Mouse (Mus musculus) granulocyte monocyte progenitor cell, adult 5-6 weeks (primary cell): ENCODE results near the gene Zyx. TPM values are rescaled to one million over a fixed set of nuclear protein-coding genes. Genes with fewer than 3 reads are reported as not detected.

ENCODE experiments used
- ATAC-seq: replicated peaks from 2 replicates; pipeline ENCODE4 v1.8.0; 2016; ENCODE audit warnings: mild to moderate bottlenecking, moderate TSS enrichment, inconsistent platforms; ENCODE audit not compliant: poor library complexity, severe bottlenecking
- total RNA-seq, 2 experiments: library from RNA; stranded (forward) in 1 of 2; stranded (reverse) in 1 of 2; fragments of 200-712, 200-1000 nt in 1 of 2; fragments of >200 nt in 1 of 2; fragmentation: Nextera tagmentation in 1 of 2; gene quantifications; 2 replicates each; pipeline ENCODE4 v1.2.3; 2014 to 2017

Gene Zyx
- 116 and 131 TPM in 2 replicates for total RNA-seq (2014; fragmentation: Nextera tagmentation)
- 17.6 and 17.8 TPM in 2 replicates for total RNA-seq (2017)

GRCm38 (mm10) chr6:42349426-42350020, at the start of gene Zyx:
TSS of gene Zyx (plus strand) at chr6:42349630.
- ATAC-seq, result peak; percentile 57

DNA sequence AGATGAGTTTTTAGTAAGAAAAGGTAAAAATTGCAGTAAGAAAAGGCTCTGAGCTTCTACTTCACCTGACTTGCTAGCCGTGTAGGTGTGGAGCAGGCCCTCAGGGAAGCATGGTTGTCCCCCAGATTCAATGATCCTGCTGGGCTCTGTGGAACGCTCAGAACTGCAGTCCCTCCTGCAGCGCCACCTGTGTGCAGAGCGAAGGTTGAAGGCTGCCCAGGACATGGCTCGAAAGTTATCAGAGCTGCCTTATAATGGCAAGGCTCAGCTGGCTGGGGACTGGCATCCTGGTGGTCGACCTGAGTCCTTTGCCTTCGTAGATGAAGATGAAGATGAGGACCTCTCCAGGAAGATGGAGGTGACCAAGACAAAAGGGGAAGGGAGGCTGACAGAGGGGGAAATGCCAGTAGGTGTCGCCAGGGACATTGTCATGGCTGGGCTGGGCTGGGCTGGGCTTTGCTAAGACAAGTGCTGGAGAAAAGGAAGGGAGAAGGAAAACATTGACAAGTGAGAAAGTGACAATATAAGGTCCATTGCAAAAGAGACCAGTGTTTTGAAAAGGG, 39.5 kb upstream of the Zyx start:
- peak; percentile 55 for ATAC-seq

DNA sequence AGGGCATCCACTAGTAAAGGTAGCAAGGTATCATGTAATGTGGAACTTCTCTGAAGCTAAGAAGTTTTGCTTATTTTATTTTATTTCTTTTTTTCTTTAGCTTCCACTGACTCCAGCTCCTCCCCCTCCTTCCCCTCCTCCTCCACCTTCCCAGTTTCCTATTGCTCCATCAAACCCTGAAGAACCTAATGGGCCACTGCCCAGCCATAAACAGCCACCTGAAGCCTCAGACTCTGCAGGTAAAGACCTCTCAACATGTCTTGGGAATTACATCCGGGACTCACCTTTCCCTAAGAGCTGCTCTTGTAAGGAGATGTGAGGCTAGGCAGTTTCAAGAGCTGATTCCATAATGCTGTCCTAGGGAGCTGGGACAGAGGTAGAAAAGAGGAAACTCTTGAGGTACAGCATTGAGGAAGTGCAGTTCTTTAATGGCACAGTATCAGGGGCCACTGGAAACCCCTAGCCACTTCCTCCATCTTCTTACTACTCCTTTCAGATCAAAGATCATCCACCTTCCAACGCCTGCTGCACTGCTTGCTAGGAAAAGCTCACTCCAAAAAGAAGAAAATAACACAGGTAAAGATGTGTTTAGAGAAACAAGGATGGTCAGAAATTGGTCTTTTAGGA, 38.9 kb upstream of the Zyx start:
- ATAC-seq, result peak; percentile 96

- ATAC-seq, result no peak
These were observed 31.1 kb upstream of the Zyx start for GRCm38 (mm10) chr6:42318293-42318692.

- no peak for ATAC-seq
These were observed 25.9 kb upstream of the Zyx start for GRCm38 (mm10) chr6:42323371-42324066.

GRCm38 (mm10) chr6:42324067-42324481, 25.4 kb upstream of the Zyx start:
- peak; percentile 2; the same call in 1 of the 2 replicates for ATAC-seq

DNA sequence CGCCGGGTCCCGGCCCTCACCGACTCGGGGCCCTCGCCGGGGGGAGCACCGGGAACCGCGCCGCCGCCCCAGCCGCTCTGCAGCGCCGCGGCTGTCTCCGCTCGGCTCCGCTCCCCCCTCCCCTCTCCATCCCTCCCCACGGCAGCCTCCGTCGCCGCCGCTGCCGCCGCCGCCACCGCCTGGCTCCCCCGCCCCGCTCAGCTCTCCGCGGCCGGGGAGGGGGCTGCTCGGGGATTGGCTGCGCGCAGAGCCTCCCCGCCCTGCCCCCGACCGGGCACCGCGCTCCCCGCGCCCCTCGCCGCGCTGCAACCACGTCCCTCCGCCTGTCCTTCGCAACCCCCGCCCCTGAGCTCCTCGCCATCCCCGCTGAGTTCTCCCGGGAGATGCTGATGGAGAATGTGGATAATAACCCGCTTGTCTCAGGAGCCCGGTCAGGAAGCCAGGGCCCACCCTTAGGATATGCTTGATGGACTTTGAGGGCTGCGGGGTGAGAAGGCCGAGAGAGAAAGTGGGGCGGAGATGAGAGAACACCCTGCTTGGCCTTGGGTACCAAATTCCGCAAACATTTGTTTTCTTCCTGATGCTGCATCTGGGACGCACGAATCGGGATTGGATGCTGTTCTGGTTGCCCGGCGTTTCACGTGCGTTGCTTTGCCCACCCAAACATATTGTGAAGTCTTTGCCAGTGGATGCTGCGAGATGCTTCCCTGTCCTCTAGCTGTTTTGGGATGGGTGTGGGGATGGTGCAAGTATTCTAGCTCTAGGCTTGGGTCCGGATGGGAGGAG, 24.8 kb upstream of the Zyx start, which contains the start of gene Fam131b:
Gene Fam131b, minus strand, starts transcription at position 162 of the 786 bp plus-strand sequence.
- ATAC-seq, result peak; percentile 20; the same call in 1 of the 2 replicates

DNA sequence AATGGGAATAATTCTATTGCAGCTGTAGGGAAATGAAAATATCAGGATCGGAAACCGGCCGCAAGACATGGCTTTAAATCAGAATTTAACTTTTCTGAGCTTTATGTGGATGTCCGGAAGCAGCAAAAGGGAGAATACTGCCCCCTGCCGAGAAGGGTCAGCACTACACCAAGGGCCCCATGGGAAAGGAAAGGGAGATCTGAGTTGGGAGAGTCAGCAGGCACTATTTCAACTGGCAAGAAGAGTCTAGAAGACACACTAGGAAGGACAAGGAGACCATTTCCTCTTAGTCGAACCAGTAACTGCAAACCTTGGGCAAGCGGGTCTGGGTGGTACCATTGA, 24.2 kb upstream of the Zyx start:
- peak; percentile 83 for ATAC-seq

- ATAC-seq, result no peak
These were observed 22.9 kb upstream of the Zyx start for GRCm38 (mm10) chr6:42326509-42326908.

DNA sequence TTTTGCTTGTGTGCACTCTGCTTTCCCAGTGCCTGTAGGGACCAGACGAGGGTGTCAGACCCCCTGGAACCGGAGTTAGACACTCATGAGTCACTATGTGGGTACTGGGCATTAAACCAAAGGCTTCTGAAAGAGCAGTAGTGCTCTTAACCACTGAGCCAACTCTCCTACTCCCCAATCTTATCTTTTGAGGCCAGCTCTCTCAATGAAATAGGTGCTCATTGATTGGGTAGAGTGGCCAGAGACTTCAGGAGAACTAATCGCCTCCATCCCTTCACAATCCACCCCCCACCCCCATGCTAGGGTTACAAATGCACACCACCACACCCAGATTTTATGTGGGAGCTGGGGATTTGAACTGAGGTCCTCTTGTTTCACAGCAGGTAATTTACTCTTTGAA, 20.7 kb upstream of the Zyx start:
- ATAC-seq, result no peak

- no peak for ATAC-seq
These were observed 19.2 kb upstream of the Zyx start for GRCm38 (mm10) chr6:42330216-42330615.

- no peak for ATAC-seq
These were observed 18.5 kb upstream of the Zyx start for GRCm38 (mm10) chr6:42330946-42331345.

DNA sequence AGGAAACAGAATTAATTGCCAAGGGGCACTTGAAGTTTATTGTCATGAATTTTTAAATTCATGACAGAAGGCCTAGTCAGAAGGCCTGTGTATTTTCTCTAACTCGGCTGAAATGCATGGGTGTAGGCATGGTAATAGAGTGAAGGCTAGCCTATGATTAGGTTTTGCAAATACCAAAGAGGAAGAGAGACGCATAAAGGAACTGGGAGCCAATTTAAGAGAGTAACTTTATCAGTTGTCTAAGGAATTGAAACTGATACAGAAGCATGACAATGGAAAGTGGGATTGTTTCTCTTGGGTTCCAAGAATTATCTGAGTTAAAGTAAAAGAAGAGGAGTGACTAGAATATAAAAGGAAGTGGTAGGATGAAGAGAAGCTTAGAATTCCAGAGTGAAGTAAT, 10.2 kb upstream of the Zyx start:
- peak; percentile 61 for ATAC-seq

DNA sequence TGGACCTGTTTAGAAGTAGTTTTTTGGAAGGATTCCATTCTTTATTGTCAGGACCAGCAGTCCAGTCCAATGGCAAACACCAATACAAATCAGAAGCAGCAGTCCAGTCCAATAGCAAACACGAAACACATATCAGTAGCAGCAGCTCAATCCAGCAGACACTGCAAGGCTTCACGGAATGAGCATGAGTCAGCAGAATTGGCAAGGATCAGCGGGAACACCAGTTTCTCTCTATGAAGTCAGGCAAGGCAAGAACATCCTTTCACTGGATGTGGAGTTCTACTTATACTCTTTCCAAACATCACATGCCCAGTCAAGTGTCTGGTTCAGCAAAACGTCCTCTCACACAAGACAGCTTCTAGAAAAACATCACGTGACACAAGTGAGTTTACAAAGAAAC, 9.4 kb upstream of the Zyx start:
- no peak for ATAC-seq

DNA sequence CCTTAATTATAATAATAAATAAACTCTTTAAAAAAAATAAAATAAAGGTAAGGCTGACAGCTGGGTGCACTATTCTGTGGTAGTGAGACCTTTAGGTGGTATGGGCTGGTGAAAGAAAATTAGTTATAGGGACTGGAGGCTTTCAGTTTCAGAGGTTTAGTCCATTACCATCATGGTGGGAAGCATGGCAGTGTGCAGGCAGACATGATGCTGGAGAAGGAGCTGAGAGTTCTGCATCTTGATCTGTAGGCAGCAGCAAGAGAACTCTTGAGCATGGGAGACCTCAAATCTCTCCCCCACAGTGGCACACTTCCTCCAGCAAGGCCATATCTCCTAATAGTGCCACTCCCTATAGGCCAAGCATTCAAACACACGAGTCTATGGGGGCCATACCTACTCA, 7.3 kb upstream of the Zyx start:
- no peak for ATAC-seq

- peak; percentile 51 for ATAC-seq
These were observed 5.9 kb upstream of the Zyx start for GRCm38 (mm10) chr6:42343361-42344120.

DNA sequence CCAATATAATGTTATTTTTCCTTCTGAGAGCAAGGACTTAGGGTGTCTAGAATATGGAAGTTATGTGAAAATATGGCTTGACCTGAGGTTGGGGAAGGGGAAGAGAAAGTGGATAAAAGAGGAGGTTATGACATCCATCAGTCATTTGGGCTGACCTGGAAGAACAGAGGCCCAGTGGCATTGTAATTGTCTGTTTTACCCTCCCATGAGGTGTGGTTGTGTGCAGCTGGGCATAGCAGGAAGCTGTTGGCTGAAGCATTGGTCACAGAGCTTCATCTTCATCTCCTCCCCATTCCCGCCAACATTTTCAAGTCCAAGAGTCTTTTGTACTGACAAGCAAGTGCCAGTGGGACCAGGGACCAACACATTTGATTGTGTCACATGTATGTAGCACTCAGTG, 5.2 kb upstream of the Zyx start:
- peak; percentile 75 for ATAC-seq

DNA sequence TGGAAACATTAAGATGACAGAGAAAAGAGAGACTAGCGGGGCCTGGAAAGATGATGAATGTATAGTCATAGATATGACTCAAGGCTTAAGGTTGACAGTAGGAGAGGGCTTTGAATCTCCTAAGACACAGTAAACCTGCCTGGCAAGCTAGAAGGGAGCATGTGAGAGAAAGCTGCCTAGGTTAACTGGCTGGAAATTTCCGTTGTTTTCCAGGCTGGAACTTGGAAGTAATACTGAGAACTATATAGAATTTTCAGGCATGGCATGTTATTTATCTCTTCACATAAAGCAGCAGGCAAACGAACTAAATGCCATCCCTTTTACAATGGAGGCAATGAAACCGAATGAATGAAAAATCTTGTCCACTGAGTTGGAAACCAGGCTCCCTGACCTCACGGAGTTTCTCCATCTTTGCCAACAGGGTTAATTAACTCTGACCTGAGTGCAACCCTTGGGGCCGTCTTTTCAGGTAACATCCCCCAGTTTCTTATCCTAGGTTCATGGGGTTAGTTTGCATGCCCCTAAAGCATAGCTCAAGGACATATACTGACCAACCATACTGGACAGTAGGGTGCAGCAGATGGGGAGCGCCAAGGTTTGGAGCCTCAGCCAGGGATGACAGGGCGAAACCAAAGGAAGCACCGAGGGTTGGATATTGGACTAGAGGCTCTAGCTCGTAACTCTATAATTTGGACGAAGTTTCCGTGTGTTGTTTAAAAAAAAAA, 987 bp upstream of the Zyx start:
- ATAC-seq, result no peak

DNA sequence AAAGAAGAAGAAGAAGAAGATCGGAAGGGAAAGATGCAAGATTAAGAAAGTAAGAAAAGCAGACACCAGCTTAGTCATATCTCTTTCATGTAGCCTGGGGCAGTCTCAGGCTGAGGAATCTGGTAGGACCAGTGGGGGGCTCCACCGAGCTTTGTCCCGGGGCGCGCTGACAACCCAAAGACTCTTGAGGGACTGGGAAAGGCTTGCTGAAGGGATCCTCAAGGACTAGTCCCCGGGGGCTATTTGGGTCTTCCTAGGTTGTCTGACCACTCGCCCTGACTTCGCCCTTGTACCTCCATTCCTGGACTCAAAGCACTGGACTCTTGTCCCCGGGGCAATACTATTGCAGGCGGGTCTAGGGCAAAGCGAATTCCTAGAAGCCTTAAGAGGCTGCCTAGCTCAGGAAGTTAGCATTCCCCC, 414 bp upstream of the Zyx start:
- ATAC-seq, result peak; percentile 8; the same call in 1 of the 2 replicates
